Mouse (Mus musculus) C2C12 (cell line): ENCODE data around the gene Prtn3.

ENCODE experiments used
- CEBPB ChIP-seq: IDR thresholded peaks from one replicate; pipeline ENCODE4 v1.6.1; 2011; ENCODE audit warnings: low read depth, mild to moderate bottlenecking, control low read depth, moderate library complexity
- CTCF ChIP-seq: IDR thresholded peaks from one replicate; pipeline ENCODE4 v1.5.1; 2011; ENCODE audit not compliant: control insufficient read depth, insufficient read depth, insufficient read length
- FOSL1 ChIP-seq: IDR thresholded peaks from one replicate; pipeline ENCODE4 v1.8.0; 2011; ENCODE audit warnings: mild to moderate bottlenecking, low read length; ENCODE audit not compliant: poor library complexity, insufficient read depth, severe bottlenecking
- MAX ChIP-seq: IDR thresholded peaks from one replicate; pipeline ENCODE4 v1.6.1; 2011; ENCODE audit warnings: mild to moderate bottlenecking, control low read depth
- MYOD1 ChIP-seq: IDR thresholded peaks from one replicate; pipeline ENCODE4 v1.6.1; 2011; ENCODE audit warnings: low read depth; ENCODE audit not compliant: control insufficient read depth, insufficient read length
- USF1 ChIP-seq: IDR thresholded peaks from one replicate; pipeline ENCODE4 v1.6.1; 2011; ENCODE audit warnings: low read depth, mild to moderate bottlenecking, control low read depth, moderate library complexity

- TF ChIP-seq CTCF (no peak), MYOD1 (no peak), USF1 (no peak), MAX (no peak), FOSL1 (no peak), CEBPB (no peak)
Measured at GRCm38 (mm10) chr10:79866601-79867000, 7.7 kb upstream of the Prtn3 start.
